Mouse (Mus musculus): ENCODE measurements at regions not wholly inside any gene's neighbourhood (a gene's known extent, or its start where the extent isn't known, plus 50 kb on each side); places are given as distances from the start of the nearest gene placed in this dataset.
A peak's percentile ranks its signal among the peaks of the same experiment; 100 is the strongest.

DNA sequence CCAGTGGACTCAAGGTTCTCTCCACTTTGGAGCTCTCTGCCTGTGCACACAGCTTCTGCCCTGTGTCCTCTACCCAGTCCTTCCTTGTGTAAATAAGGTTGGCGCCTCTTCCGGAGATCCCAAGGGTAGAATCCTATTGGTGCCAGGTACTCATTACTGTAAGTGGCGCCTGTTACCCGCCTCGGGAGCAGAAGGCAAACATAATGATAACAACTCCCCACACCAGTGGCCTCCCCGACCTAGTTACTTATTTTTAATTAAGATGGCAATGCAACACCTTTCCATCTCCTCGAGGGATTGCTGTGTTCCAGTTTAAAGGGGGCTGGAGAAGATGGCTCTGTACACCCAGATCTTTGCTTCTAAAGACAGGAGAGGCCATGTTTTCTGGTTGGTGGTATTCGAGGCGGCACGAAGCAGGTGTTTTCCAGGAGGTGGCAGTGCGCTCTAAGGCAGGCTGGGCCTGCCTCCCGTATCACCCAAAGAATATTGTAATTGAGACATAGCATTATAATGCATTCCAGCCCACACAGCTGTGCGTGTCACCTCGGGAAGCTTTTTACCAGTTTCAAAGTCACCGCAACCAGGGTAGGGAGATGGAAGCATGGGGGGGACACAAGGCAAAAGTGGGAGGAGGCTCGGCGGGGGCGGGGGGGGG, 168.7 kb downstream of the Klf7 start:
- no peaks in the 10 kb centered on the region for H3K9me3 ChIP-seq (ENCODE audit: control insufficient read depth, low read length)
- H3K27ac ChIP-seq (ENCODE audit: low read length) = no peak overlapping the region
- H3K27me3 ChIP-seq (replicated peaks; ENCODE audit: control insufficient read depth, insufficient read depth, low read length) = no peaks in the 10 kb centered on the region
- H3K4me1 ChIP-seq (replicated peaks; ENCODE audit: control insufficient read depth, insufficient read depth, low read length) = peaks cover 5% of the 10 kb centered on the region; the same call in 1 of the 2 replicates
- 60% methylated on average over 18 of the region's 18 CpGs for WGBS
- no peak overlapping the region for H3K9ac ChIP-seq (replicated peaks; ENCODE audit: low read depth, low read length)
- H3K4me2 ChIP-seq (ENCODE audit: low read length) = no peak overlapping the region
- ATAC-seq = peak; percentile 85
- no peak overlapping the region for H3K4me3 ChIP-seq (replicated peaks; ENCODE audit: low read length)
- H3K36me3 ChIP-seq (ENCODE audit: control insufficient read depth, insufficient read depth) = no peaks in the 10 kb centered on the region

DNA sequence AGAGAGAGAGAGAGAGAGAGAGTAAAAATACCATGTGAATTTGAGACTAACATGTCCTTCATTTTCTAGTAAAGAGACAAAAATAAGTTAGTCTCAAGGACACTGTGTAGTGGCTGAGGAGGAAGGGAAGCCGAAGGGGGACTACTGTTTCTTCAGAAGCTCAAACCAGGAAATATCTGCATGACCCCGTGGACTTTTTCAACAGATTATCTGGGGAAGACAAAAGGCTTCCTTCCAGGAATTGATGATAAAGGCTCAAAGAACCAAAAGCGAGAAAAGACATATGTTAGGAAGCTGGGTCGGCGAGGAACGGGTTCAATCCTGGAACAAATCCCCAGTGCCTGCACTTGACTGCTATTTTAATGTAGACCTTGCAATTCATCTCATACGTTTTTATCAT, 170.4 kb downstream of the Klf7 start:
- H3K4me3 ChIP-seq (replicated peaks; ENCODE audit: low read length) = no peak overlapping the region
- no peak overlapping the region for H3K27ac ChIP-seq (ENCODE audit: low read length)
- H3K36me3 ChIP-seq (ENCODE audit: control insufficient read depth, insufficient read depth) = no peaks in the 10 kb centered on the region
- H3K9ac ChIP-seq (replicated peaks; ENCODE audit: low read depth, low read length) = no peak overlapping the region
- 74% methylated on average over 7 of the region's 7 CpGs for WGBS
- H3K4me1 ChIP-seq (replicated peaks; ENCODE audit: control insufficient read depth, insufficient read depth, low read length) = peaks cover 5% of the 10 kb centered on the region; the same call in 1 of the 2 replicates
- ATAC-seq = no peak
- no peaks in the 10 kb centered on the region for H3K27me3 ChIP-seq (replicated peaks; ENCODE audit: control insufficient read depth, insufficient read depth, low read length)
- H3K9me3 ChIP-seq (ENCODE audit: control insufficient read depth, low read length) = no peaks in the 10 kb centered on the region
- H3K4me2 ChIP-seq (ENCODE audit: low read length) = no peak overlapping the region

DNA sequence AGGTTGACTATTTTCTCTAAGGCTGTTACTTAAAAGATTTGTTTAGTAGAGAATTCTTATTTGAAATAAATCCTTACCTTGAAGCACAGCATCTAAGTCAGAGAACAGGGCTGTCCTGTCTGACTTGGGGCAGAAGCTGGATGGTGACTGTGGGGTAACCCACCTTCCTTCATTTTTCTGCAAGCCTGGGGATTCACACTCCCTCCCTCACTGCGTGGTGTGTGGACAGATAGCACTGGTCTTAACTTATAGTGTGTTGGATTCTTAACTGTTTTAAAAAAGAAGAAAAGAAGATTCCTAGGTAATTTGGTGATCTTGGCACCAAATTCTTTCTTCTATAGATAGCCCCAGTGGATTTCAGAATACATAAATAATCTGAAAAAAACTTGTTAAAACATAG, 174.8 kb downstream of the Klf7 start:
- H3K4me2 ChIP-seq (ENCODE audit: low read length) = no peak overlapping the region
- H3K27ac ChIP-seq (ENCODE audit: low read length) = no peak overlapping the region
- no peak overlapping the region for H3K4me3 ChIP-seq (replicated peaks; ENCODE audit: low read length)
- no peak overlapping the region for H3K9ac ChIP-seq (replicated peaks; ENCODE audit: low read depth, low read length)
- 86% methylated on average over 1 of the region's 1 CpGs for WGBS
- H3K36me3 ChIP-seq (ENCODE audit: control insufficient read depth, insufficient read depth) = no peaks in the 10 kb centered on the region
- no peak for ATAC-seq
- H3K4me1 ChIP-seq (replicated peaks; ENCODE audit: control insufficient read depth, insufficient read depth, low read length) = no peaks in the 10 kb centered on the region
- H3K27me3 ChIP-seq (replicated peaks; ENCODE audit: control insufficient read depth, insufficient read depth, low read length) = no peaks in the 10 kb centered on the region
- no peaks in the 10 kb centered on the region for H3K9me3 ChIP-seq (ENCODE audit: control insufficient read depth, low read length)

DNA sequence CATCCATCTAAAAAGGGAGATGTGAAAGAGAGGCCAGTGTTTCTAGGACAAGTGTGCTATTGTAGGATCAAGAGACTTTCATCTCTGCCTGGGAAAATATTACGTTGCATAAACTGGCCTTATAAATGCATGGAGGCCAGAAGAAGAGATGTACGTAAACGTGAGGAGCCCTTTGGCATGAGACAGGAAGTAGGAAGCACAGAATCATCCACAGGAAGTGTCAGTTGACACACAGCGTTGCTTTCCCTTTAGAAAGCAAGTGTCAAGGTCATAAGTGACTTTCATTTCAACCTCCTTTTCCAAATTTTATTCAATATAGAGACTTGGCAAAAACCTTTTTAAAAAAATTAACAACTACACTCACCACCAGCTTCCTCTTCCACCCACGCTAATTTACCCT, 175.2 kb downstream of the Klf7 start:
- no peaks in the 10 kb centered on the region for H3K9me3 ChIP-seq (ENCODE audit: control insufficient read depth, low read length)
- no peak overlapping the region for H3K4me2 ChIP-seq (ENCODE audit: low read length)
- no peak overlapping the region for H3K9ac ChIP-seq (replicated peaks; ENCODE audit: low read depth, low read length)
- no peaks in the 10 kb centered on the region for H3K36me3 ChIP-seq (ENCODE audit: control insufficient read depth, insufficient read depth)
- no peaks in the 10 kb centered on the region for H3K4me1 ChIP-seq (replicated peaks; ENCODE audit: control insufficient read depth, insufficient read depth, low read length)
- no peaks in the 10 kb centered on the region for H3K27me3 ChIP-seq (replicated peaks; ENCODE audit: control insufficient read depth, insufficient read depth, low read length)
- H3K4me3 ChIP-seq (replicated peaks; ENCODE audit: low read length) = no peak overlapping the region
- WGBS = 88% methylated on average over 5 of the region's 5 CpGs
- no peak for ATAC-seq
- H3K27ac ChIP-seq (ENCODE audit: low read length) = no peak overlapping the region

DNA sequence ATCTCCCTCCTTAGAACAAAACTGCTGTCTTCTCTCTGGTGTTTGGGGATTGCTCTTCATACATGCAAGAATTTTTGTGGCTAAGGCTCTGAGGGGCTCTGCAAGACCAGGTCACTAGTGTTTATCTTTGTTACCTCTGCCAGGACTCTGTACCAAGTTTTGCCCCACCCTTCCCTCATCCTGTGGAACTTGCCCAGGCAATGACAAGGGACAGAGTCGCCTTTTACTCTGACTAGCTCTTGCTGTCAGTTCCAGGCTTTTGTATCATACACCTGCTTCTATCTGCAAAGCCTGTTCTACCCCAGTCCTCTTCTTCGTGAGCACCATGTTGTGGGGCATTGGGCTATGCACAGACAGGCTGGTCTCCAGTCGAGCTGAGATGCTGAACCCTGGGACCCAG, 175.7 kb upstream of the 4933402D24Rik start:
- H3K4me1 ChIP-seq (replicated peaks; ENCODE audit: control insufficient read depth, insufficient read depth, low read length) = no peaks in the 10 kb centered on the region
- H3K9me3 ChIP-seq (ENCODE audit: control insufficient read depth, low read length) = no peaks in the 10 kb centered on the region
- H3K27me3 ChIP-seq (replicated peaks; ENCODE audit: control insufficient read depth, insufficient read depth, low read length) = no peaks in the 10 kb centered on the region
- ATAC-seq = no peak
- H3K36me3 ChIP-seq (ENCODE audit: control insufficient read depth, insufficient read depth) = no peaks in the 10 kb centered on the region
- WGBS = 62% methylated on average over 3 of the region's 3 CpGs
- no peak overlapping the region for H3K4me3 ChIP-seq (replicated peaks; ENCODE audit: low read length)
- no peak overlapping the region for H3K27ac ChIP-seq (ENCODE audit: low read length)
- no peak overlapping the region for H3K4me2 ChIP-seq (ENCODE audit: low read length)
- no peak overlapping the region for H3K9ac ChIP-seq (replicated peaks; ENCODE audit: low read depth, low read length)

DNA sequence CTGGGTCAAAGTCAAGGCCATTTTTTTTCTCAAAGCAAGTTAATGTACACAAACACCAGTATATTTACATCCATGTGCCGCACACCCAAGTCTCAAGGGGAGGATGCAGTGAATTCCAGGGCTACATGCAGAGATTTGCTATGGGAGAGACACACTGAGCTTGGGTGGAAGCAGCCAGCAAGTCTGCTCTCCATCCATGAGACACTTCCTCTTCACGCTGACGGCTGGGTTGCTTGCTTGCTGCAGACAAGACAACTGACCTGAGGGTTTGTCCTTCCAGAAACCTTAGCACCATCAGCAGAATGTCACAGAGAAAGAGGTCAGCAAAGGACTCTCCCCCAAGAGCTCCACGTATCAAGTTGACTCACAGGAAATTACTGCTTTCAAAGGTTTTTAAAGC, 169.3 kb upstream of the 4933402D24Rik start:
- ATAC-seq = no peak
- Histone ChIP-seq H3K36me3 (ENCODE audit: control insufficient read depth, insufficient read depth) (no peaks in the 10 kb centered on the region), H3K9ac (replicated peaks; ENCODE audit: low read depth, low read length) (no peak overlapping the region), H3K4me3 (replicated peaks; ENCODE audit: low read length) (no peak overlapping the region), H3K4me2 (ENCODE audit: low read length) (no peak overlapping the region), H3K27me3 (replicated peaks; ENCODE audit: control insufficient read depth, insufficient read depth, low read length) (no peaks in the 10 kb centered on the region), H3K27ac (ENCODE audit: low read length) (no peak overlapping the region), H3K4me1 (replicated peaks; ENCODE audit: control insufficient read depth, insufficient read depth, low read length) (no peaks in the 10 kb centered on the region), H3K9me3 (ENCODE audit: control insufficient read depth, low read length) (no peaks in the 10 kb centered on the region)
- WGBS = 82% methylated on average over 4 of the region's 4 CpGs

DNA sequence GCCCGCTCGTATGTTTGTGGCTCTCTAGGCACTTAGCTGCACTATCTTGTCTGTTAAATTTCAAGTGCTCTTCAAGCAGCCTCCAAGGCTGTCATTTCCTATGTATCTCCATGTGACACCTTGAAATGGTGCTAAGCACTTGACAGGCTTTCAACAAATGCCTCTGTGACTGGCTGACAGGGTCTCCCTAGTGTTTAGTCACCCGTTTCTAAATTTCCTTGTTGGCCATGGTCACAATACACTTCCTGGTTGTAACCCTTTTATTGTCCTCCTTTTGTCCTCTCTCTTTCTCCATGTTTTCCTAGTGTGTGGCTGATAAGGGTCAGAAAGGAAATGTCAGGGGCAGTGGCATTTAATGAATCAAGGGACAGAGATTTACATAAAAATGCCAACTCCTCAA, 168.4 kb upstream of the 4933402D24Rik start:
- Histone ChIP-seq H3K4me3 (replicated peaks; ENCODE audit: low read length) (no peak overlapping the region), H3K9ac (replicated peaks; ENCODE audit: low read depth, low read length) (no peak overlapping the region), H3K27me3 (replicated peaks; ENCODE audit: control insufficient read depth, insufficient read depth, low read length) (no peaks in the 10 kb centered on the region), H3K27ac (ENCODE audit: low read length) (no peak overlapping the region), H3K36me3 (ENCODE audit: control insufficient read depth, insufficient read depth) (no peaks in the 10 kb centered on the region), H3K4me1 (replicated peaks; ENCODE audit: control insufficient read depth, insufficient read depth, low read length) (no peaks in the 10 kb centered on the region), H3K9me3 (ENCODE audit: control insufficient read depth, low read length) (no peaks in the 10 kb centered on the region), H3K4me2 (ENCODE audit: low read length) (no peak overlapping the region)
- 50% methylated on average over 3 of the region's 3 CpGs for WGBS
- no peak for ATAC-seq

DNA sequence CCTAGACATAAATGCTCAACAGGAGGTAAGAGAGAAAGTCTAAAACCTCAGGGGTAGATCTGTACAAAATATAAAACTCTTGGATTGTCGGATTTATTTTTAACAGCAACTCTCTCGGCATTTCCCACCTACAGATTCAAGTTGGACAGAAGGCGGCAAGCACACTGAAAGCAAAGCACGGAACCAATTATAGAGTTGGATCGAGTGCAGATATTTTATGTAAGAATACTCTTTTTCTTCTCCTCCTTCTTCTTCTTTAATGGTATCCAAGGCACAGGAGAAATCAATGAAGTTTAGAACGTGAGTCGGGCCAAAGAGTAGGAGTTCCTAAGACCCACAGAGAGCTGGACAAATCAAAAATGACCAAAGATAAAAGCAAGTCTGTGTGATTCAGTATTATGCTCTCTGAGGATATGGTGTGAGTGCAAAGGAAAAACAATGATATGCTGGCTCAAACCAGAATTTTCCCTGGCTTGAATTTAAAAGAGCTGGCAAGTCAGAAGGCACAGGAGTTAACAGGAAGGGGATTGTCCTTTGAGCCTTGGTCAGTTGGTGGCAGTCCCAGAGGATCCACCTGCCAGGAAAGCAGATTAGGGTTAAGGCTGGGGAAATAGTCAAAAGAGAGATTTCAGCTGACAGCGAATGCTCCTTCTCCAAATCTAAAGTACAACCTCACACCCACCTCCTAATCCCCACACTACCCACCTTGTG, 165.7 kb upstream of the 4933402D24Rik start:
- H3K9me3 ChIP-seq (ENCODE audit: control insufficient read depth, low read length) = no peaks in the 10 kb centered on the region
- no peak overlapping the region for H3K9ac ChIP-seq (replicated peaks; ENCODE audit: low read depth, low read length)
- ATAC-seq = no peak
- no peaks in the 10 kb centered on the region for H3K4me1 ChIP-seq (replicated peaks; ENCODE audit: control insufficient read depth, insufficient read depth, low read length)
- no peak overlapping the region for H3K4me3 ChIP-seq (replicated peaks; ENCODE audit: low read length)
- no peaks in the 10 kb centered on the region for H3K36me3 ChIP-seq (ENCODE audit: control insufficient read depth, insufficient read depth)
- H3K27me3 ChIP-seq (replicated peaks; ENCODE audit: control insufficient read depth, insufficient read depth, low read length) = no peaks in the 10 kb centered on the region
- H3K4me2 ChIP-seq (ENCODE audit: low read length) = no peak overlapping the region
- 0 out of 2 replicates have a peak overlapping the region, but pooled peaks have one; percentile 0 for H3K27ac ChIP-seq (ENCODE audit: low read length)
- 83% methylated on average over 8 of the region's 8 CpGs for WGBS

DNA sequence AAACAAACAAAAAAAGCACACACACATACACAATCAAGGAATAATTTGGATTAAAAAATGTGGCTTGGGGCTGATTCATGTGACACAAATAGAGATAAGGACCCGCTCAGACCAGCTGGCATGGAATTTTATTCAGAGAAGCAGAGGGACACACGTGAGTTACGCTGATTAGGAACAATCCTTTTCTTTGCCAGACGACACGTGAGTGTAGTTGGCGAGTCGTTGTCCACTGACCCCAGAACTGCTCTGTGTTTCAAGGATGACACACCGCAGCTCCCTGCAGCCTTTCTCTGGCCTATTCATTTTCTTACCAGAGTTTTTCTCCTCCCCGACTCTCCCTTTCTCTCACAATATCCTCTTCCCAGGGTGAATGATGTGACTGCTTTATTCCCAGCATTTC, 163.4 kb upstream of the 4933402D24Rik start:
- Histone ChIP-seq H3K36me3 (ENCODE audit: control insufficient read depth, insufficient read depth) (no peaks in the 10 kb centered on the region), H3K9ac (replicated peaks; ENCODE audit: low read depth, low read length) (no peak overlapping the region), H3K27ac (ENCODE audit: low read length) (no peak overlapping the region), H3K4me2 (ENCODE audit: low read length) (no peak overlapping the region), H3K4me1 (replicated peaks; ENCODE audit: control insufficient read depth, insufficient read depth, low read length) (no peaks in the 10 kb centered on the region), H3K4me3 (replicated peaks; ENCODE audit: low read length) (no peak overlapping the region), H3K9me3 (ENCODE audit: control insufficient read depth, low read length) (no peaks in the 10 kb centered on the region), H3K27me3 (replicated peaks; ENCODE audit: control insufficient read depth, insufficient read depth, low read length) (no peaks in the 10 kb centered on the region)
- ATAC-seq = no peak
- 45% methylated on average over 9 of the region's 9 CpGs for WGBS
